Mouse (Mus musculus) liver (tissue): Measurements from ENCODE around the gene Igf1r.

Experiments
- DNase-seq: peaks from one replicate; pipeline ENCODE4 v3.0.0-alpha.2; 2020; ENCODE audit warnings: mixed read lengths

The Igf1r gene

DNA sequence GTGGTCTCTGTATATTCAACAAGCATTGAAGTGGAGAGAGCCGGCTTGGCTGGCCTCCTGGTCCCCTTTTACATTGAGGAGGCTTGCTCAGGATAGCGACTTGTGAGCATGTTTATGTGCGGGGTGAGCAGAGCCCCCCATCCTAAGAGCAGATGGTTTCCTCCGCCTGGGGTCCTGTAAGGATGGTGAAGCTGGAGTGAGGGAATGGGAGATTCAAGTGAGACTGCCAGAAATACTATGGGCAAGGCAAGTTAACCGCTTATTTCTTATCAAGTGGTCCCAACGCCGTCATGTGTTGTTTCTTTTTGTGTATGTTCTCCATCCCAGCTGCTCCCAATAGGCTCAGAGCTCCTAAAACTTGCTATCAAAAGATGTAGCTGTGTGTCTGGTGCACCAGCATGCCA is 175.6 kb downstream of the Igf1r start:
- peak; percentile 23 for DNase-seq

DNA sequence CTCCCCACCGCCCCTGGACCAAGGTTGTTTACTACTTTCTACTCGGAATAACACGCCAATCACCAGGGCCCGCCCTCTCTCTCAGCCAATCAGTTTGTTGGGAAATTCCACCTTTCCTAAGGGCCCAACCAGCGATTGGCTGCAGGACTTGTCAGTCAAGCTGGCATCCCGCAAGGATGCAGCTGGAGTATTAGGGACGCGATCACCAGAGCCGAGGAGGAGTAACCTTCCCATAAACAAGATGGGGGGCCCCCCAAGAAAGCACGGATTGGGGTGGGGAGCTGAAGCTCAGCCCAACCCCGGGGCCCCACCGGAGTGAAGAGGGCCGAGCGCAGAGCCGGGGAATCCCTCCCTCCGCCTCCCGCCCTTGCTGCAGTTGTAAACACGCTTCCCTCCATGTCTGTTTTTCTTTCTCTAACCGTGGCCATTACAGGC is 176.5 kb downstream of the Igf1r start:
- peak; percentile 98 for DNase-seq

DNA sequence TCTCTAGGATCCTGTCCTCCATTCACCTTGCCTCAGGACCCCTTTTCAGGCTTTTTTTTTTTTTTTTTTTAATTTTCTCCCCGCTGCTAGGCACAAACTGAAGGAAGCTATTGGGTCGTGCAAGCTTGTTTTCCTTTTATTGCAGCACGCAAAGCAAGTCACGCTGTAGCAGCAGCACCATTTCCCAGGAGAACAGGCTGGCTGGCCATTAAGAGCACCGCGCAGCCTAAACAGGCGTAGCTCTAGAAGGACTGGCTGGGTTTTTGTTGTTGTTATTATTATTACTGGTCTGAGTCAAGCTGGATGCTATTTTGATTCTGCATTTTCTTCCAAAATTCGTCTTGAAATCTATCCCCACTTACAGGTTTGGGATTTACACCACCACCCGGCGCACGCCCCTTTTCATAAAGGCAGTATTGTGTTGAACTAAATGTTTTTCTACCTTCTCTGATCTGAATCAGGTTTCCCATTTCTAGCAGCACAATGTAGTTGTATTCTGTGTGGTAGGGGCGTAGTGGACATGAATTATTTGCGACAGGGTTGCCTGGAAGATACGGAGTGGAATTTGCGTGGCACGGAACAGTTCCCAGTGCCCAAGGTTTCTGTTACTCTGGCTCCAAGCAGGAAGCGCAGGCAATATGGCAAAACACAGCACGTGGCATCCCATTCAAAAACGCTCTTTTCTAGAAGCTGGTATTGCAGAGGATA is 177.1 kb downstream of the Igf1r start:
- DNase-seq, result peak; percentile 83

DNA sequence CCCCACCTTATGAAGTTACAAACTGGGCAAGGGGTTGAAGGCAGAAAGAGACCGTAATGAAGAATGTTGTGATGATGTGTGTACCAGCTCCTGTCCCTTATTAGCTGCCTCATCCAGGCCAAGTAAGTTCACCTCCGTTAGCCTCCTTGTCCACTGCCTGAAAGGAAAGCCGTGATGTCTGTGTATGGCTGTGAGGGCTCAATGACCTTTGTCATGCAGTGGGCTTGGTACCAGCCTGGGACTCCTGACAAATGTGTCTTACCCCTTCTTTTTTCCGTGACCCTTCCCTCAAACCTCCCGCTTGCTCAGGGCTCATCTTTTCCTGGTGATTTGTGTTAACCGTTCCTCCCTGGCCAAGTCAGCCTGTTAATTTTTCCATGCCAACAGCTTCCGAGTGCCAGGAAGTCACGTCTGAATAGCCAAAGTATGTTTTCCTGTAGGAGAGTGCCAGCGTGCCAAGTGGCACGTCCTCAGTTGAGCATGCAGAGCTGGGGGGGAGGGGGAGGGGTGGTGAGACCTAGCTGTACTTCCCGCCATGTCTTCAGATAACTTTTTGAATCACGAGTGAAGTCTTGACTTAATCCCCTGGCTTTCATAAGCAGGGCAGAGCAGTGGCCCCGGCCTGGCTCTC is 178.4 kb downstream of the Igf1r start:
- no peak for DNase-seq

DNA sequence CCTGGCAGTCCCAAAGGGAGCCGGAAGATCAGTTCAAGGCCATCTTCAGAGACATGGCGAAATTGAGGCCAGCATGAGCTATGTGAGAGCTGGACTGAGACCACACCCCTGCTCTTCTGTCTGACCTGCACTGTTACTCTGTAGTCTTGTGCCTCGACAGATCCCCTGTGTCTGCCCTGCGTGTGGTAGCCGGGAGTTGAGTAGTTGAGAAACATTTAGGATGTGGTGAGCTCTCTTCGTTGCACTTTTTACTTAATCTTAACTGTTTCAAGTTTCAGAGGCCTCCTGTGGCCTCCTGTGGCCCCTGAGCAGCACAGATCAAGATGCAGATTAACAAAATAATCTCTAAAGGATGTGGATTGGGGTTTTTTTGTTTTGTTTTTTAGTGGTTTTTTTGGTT is 181.1 kb downstream of the Igf1r start:
- no peak for DNase-seq

DNA sequence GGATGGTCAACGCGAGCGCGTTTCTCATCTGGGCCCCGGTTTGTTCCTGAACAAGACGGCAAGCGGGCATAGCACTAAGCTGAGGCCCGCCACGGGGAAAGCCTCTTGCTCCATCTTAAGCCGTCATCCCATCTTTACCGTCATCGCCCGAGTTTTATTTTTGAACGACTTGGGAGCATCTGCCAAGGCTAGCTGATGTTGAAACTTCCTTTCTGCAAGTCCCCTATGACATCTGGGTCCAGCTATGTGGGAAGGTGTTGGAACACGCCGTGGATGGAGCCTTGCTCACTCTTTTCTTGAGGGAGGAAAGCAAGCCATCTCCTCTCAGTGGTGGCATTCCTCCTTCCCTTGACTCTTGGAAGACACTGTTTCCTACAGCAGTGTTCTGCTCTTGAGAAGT is 182.3 kb downstream of the Igf1r start:
- no peak for DNase-seq

DNA sequence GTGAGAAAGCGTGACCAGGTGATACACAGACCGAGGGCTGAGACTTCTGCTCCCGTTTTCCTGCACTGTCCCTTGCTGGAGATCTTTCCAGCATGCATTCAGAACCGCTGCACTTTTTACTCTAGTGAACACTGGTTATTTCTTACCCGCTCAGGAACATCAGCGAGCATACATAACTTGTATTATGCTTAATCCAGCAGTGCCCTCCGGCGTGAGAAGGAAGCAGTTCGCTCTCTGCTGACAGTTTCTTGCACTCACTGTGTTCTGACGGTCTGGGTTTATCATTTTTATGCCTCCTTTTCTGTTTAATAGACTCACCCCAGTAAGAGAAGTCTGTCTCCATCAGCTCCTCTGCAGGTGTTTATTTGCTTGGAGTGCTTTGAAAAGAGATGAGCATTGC is 183.4 kb downstream of the Igf1r start:
- DNase-seq, result no peak

DNA sequence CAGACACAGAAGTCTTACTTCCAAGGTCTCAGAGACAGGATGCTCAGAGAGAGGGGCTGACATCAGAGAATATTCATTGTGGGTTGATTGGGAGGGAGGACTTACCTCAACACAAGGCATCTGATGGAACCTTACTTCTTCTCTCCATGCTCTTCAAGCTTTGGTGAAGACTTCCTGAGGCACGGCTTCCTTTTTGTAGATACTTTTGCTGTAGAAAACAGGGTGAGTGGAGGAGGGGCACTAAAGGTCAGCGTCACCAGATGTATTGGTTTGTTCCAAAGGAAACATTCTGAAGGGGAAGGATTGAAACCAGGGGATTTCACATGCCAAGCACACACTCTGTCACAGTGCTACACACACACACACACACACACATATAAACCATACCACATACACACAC is 186.8 kb downstream of the Igf1r start:
- DNase-seq, result no peak

DNA sequence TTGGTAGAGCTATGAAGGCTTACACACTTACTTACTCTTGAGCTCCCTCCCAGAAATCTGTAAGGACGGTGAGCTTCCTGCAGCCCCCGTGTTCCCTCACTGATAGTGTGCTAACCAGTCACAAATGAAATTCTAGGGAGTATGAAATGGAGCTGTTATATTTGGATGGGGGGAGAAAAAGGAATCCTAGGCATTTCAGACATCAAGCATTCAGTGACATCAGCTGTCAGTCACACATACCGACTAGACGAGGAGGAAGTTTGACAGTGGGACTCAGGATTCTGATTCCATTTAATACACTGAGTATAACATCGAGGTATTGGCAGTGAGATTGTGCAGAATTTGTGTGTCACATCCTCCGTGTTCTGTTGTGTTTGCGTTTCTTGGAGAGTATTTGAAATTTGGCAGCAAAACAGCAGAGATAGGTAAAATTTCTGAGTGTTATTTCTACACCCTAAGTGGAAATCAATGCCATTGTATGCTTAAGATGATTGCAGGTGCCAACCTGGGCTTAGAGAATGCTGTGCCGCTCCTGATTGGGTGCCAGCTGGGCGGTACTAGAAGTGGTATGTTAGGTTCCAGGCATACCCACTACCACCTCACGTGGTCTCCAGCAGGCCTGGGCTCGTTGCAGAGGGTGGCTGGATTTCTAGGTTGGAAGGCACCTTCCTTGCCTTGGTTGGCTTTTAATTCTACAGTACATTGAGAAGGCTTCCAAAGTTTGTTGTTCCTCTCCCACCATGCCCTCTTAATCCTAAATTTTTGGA is 187.6 kb downstream of the Igf1r start:
- no peak for DNase-seq

DNA sequence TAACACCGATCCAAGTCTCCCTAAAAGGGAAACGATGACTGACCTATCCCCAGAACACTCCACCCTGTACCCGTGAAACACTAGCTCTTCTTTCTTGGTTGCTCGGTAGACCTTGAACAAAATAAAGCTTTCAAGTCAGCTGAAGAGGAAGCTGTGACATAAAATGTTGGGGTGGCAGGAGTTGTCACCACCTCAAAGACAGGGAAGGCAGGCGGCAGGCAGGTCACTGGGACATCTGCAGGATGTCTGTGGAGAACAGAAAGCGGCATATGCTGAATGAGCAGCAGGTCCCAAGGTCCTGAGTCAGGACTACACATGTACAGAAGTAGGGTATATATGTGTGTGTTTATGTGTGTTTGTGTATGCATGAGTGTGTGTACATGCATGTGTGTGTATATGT is 191.6 kb downstream of the Igf1r start:
- DNase-seq, result no peak

DNA sequence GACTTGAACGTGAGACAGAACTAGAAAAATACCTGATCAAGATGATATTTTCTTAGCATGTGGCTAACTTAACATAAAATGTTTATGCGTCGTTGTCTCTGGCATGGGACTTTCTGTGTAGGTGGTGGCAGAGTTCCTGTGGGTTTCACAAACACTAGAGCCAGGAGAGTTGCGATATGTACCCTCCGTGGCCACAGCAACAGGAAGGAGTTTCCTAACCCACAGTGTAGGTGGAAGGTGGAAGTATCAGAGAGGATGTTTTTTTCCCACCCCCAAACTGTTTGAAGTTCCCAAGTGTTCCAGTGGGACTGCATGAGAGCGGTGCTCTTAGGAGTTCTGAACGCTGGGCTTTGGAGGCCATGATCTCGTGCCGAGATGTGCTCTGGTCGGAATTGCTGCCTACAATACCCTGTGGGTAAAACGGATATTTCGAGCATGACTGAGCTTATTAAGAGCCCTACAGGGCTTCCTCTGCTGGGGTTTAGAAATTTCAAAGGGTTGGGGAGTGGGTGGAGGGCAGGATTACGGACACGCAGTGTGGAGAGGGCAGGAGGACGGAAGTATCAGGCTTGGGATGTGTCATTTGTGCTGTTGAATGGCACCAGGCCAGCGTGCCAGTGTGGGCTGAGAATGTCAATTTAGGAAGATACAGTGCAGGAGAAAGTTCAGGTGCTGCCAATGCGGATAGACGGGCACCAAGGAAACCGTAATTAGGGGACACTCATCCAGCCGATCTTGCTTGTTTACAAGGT is 195.8 kb downstream of the Igf1r start:
- no peak for DNase-seq

DNA sequence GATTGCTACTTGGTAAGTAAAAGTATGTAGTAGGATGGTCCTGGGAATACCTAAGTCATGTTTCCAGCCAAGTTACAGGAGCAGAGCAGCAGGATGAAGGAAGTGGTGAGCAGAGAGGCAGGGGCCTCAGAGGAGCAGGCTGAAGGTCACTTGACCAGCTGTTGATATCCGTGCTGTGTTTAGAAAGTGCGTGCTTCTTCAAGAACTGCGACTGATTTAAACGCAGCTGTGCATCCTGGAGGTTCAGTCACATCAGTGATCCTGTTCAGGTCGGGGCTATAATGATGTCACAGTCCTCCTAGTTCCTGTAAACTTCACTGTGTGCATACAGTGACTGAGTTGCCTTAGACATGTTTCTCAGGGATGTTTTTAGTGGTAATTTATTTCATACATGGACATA is 199.3 kb downstream of the Igf1r start:
- no peak for DNase-seq

DNA sequence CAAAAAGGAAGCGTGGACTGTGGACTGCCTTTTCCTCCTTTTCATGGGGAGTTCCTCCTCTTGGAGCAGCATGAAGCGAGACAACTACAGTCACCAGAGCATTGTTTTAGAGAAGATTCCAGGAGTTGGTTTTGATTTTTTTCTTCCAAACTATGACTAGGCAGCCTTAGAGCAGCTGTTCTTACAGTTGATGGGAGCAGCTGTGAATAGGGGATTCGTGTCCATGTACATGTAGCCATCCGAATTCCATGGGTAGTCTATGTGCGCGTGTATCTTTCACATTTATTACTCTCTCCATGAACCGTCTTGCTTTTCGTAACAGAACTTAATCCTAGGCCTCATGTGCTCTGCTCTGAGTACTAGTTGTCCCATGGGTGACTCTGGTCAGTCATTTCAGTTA is 199.8 kb downstream of the Igf1r start:
- DNase-seq, result no peak

DNA sequence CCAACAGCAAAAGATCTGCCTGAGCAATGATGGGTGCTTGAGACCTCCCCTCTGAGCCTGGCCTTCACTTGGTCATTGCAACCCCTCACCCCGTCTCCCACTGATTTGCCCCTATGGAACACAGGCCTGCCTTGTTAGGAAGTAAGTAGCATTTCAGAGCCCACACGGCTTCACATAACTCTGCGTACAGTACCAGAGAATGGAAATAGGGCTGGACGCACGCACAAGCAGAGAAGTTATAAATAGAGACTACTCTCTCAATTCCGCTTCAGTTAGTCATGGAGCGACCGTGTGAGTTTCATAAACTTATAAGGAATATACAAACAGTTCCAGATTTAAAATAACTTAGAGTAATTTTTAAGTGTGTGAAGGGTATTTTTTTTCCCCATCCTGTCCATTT is 200.6 kb downstream of the Igf1r start:
- no peak for DNase-seq

DNA sequence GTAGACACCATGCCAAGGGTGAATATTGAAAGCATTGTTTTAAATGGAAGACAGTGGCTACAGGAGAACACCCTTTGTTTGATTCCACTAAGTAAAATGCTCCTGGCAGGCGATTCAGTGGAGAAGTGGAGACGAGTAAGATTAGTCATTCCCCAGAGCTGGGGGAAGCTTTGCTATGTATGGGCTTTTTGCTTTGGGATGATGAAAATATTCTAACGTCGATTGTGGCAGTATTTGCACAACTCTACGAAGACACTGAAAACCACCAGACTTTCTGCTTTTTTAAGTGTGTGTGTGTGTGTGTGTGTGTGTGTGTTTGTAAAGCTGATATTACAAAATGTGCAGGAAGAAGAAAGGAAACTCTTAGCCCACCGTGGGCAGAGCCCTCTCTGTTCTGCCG is 202.0 kb downstream of the Igf1r start:
- no peak for DNase-seq

DNA sequence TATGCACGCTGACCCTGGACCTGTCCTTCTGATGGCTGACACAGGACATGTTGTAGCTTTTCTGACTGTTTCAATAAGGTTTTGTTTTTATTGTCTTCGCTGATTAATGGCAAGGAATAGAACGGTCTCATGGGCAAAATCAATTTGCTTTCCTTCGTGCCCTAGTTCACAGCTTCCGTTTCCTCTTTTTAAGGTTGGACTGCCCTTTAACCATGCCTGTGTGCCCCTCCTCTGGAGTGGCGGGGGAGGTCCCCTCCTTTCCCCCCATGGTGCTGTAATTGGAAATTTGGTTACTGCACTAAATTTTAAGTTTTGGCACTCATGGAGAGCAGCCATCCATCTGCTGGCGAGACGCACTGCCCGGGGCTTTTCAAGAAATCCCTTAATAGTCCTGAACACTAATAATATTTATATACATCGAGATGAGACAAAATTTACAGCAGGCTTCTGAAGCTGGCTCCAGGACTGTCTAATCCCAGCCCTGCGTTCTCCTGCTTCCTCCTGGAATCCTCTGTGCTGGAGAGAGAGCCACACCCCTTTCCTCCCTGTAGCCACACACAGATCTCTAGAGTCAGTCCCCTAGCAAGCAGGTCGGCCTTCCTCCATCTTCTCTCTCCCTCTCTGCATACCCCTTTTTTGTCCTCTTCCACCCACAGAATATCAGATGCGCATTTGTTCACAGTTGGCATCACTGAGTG is 207.6 kb downstream of the Igf1r start:
- DNase-seq, result no peak

DNA sequence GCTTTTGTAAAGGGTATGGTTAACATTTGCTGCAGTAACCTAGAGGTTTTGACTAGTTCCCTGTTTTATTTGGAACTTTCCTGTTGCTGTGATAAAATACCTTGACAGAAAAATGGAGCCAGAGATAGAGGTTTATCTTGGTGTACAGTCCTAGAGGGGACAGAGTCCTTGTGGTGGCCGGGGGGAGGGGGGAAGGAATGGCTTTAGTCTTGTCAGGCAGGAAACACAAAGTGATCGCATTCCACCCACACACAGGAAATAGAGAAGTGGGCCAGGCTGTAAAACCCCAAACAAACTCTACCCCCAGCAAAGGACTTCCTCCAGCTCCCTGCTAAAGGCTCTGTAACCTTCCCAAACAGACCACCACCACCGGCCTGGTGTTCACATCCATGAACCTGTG is 211.4 kb downstream of the Igf1r start:
- DNase-seq, result peak; percentile 57

DNA sequence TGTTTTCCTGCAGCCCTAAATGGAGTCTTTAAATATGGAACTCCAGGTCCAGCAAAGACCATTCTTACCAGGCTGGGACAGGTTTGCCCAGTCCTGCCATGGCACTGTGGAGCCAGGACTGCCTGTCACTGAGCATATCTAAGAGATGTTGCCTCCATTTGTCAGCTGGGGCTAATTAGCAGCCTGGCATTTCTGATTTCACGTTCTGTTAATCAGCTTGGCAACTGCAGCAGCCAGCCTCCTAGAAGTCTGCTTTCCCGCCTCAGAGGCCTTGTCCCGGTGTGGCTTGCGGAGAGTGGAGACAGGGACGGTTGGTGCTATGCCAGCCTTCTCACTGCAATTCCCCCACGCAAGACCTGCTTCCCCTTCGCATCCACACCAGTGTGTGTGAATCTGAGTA is 220.1 kb downstream of the Igf1r start:
- no peak for DNase-seq

DNA sequence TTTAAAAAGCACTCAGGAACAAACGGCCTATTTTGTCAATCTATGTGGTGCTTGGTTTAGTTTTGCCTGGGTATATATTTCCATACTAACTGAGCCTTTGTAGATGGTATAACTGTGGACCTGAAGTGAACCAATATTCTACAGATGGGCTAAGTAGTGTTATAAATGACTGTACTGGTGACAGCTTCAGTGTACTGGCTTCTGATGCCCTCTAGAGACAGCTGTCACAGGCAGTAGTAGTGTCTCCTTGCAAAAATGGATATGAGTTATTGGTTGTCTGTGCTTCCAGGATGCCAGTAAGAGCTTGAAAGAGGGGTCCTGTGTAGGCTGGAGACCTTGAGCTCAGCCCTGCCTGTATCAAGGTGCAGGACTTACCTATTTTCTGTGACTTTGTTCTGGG is 227.0 kb downstream of the Igf1r start:
- DNase-seq, result no peak

DNA sequence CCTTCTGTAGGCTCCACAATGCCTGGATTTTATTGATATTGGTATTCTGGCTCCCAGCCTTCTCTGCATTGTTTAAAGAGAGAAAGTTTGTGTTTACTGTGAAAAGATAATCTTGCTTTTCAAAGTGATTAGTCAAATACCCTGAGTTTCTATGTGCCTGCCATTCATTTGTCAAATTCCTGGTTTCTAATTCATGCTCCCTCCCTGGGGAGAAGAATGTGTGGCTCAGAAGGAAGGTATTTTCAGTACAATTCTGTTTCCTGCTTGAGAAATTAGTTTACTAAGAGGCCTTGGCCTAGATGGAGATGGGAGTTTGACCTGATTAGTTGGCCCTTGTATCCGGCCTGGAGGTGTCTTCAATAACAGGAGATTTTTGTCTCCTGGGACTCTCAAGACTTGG is 228.5 kb downstream of the Igf1r start:
- no peak for DNase-seq

DNA sequence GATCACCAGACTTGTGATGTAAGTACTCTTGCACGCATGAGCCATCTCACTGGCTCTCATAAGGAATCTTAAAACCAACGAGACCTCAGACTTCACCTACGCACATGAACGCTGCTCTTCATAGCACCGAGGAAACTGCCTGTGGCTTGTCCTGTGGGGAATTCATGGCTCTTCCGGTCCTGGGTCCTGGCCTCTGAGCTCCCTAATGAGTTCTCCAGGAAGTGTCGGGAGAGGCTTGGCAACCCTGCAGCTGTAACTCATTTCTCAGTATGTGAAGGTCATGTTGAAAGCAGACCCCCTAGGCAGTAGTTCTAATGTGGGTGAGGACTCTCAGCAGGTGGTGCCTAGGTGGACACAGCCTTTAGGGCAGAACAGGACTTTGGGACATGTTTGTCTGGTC is 229.4 kb downstream of the Igf1r start:
- DNase-seq, result no peak

DNA sequence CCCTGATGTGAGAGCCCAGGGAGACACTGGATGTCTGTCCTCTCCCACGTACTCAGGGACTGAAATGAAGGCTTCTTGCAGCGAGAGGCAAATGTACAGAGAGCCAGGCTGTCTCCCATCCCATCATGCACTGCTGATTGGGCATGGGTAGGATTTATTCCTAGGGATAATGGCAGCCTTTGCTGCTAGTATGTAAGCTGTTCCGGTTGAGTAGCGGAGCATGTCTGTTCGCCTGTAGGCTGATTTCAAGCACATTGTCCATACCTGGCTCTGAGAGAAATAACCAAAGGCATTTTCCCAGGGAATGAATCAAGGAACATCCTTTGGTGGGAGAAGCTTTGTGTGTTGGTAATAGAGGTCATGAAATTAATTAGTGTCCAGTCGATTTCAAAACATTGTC is 230.1 kb downstream of the Igf1r start:
- DNase-seq, result no peak

DNA sequence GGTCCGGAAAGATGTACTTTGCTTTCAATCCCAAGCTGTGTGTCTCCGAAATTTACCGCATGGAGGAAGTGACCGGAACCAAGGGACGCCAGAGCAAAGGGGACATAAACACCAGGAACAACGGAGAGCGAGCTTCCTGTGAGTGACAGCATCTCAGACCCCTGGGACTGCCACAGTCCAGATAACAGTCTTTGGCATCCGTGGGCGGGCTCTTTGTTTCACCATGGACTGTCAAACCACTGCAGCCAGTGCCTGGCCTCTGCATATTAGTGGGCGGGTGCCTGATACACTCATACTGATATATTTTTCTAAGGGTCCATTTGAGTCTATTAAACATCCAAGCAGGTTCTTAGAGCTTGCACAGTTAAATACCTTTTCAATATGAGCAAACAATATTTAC is 230.8 kb downstream of the Igf1r start:
- DNase-seq, result peak; percentile 44
